Mouse (Mus musculus) common myeloid progenitor, adult 5-6 weeks (primary cell): ENCODE results near the gene Anapc15-ps. TPM values are rescaled to one million over a fixed set of nuclear protein-coding genes. Genes with fewer than 3 reads are reported as not detected.

Experiments used
- ATAC-seq: replicated peaks from 2 replicates; pipeline ENCODE4 v1.8.0; 2016; ENCODE audit warnings: low read depth, mild to moderate bottlenecking, moderate TSS enrichment, inconsistent platforms; ENCODE audit not compliant: poor library complexity, severe bottlenecking
- total RNA-seq: library from RNA; stranded (forward); fragments of 200-1000, 187-1606 nt; gene quantifications from 2 replicates; pipeline ENCODE4 v1.2.3, GENCODE M21; 2017

Gene Anapc15-ps
- 1.4 and 1.7 TPM in 2 replicates for total RNA-seq

GRCm38 (mm10) chr10:95673351-95673750 is at the start of gene Anapc15-ps:
Gene Anapc15-ps (minus strand): TSS chr10:95673451.
- no peak for ATAC-seq

- ATAC-seq, result peak; percentile 80
Observed at GRCm38 (mm10) chr10:95722203-95722611, 49.0 kb upstream of the Anapc15-ps start.

GRCm38 (mm10) chr10:95720181-95720798 is 47.0 kb upstream of the Anapc15-ps start:
- ATAC-seq, result no peak

GRCm38 (mm10) chr10:95719472-95719871 is 46.2 kb upstream of the Anapc15-ps start:
- ATAC-seq, result no peak

GRCm38 (mm10) chr10:95718760-95719159 is 45.5 kb upstream of the Anapc15-ps start:
- no peak for ATAC-seq

GRCm38 (mm10) chr10:95717106-95717680 is 43.9 kb upstream of the Anapc15-ps start:
- ATAC-seq, result no peak

- ATAC-seq, result no peak
Observed at GRCm38 (mm10) chr10:95715687-95716086, 42.4 kb upstream of the Anapc15-ps start.

- no peak for ATAC-seq
Observed at GRCm38 (mm10) chr10:95712221-95712620, 39.0 kb upstream of the Anapc15-ps start.

- ATAC-seq, result no peak
Observed at GRCm38 (mm10) chr10:95709903-95710660, 36.8 kb upstream of the Anapc15-ps start.

- ATAC-seq, result no peak
Observed at GRCm38 (mm10) chr10:95709143-95709880, 36.1 kb upstream of the Anapc15-ps start.

- ATAC-seq, result peak; percentile 87
Observed at GRCm38 (mm10) chr10:95708001-95708400, 34.8 kb upstream of the Anapc15-ps start.

- no peak for ATAC-seq
Observed at GRCm38 (mm10) chr10:95706867-95707266, 33.6 kb upstream of the Anapc15-ps start.

- no peak for ATAC-seq
Observed at GRCm38 (mm10) chr10:95705747-95706146, 32.5 kb upstream of the Anapc15-ps start.

- ATAC-seq, result no peak
Observed at GRCm38 (mm10) chr10:95704847-95705246, 31.6 kb upstream of the Anapc15-ps start.

GRCm38 (mm10) chr10:95703730-95704129 is 30.5 kb upstream of the Anapc15-ps start:
- ATAC-seq, result no peak

- ATAC-seq, result no peak
Observed at GRCm38 (mm10) chr10:95700422-95700821, 27.2 kb upstream of the Anapc15-ps start.

GRCm38 (mm10) chr10:95698920-95699714 is 25.9 kb upstream of the Anapc15-ps start:
- no peak for ATAC-seq

GRCm38 (mm10) chr10:95696253-95696641 is 23.0 kb upstream of the Anapc15-ps start:
- ATAC-seq, result no peak

- no peak for ATAC-seq
Observed at GRCm38 (mm10) chr10:95695603-95696252, 22.5 kb upstream of the Anapc15-ps start.
